Mouse (Mus musculus) neutrophil, adult 5-6 weeks (primary cell): ENCODE data around the gene Gm21983. TPM values are rescaled to one million over a fixed set of nuclear protein-coding genes. Genes with fewer than 3 reads are reported as not detected.

ENCODE experiments used
- ATAC-seq: fragments of 151-379, 151-347 bp; 2 replicates; pipeline ENCODE4 v1.8.0; 2017; ENCODE audit warnings: mild to moderate bottlenecking, moderate TSS enrichment; ENCODE audit not compliant: insufficient number of reproducible peaks, poor library complexity, low FRiP score, severe bottlenecking; ENCODE audit errors: extremely low read depth
- total RNA-seq: library from RNA; stranded (forward); fragments of 200-1000 nt; gene quantifications from 2 replicates; pipeline ENCODE4 v1.2.3, GENCODE M21; 2017

Gm21983 gene
- total RNA-seq, result not detected in 2 replicates

DNA sequence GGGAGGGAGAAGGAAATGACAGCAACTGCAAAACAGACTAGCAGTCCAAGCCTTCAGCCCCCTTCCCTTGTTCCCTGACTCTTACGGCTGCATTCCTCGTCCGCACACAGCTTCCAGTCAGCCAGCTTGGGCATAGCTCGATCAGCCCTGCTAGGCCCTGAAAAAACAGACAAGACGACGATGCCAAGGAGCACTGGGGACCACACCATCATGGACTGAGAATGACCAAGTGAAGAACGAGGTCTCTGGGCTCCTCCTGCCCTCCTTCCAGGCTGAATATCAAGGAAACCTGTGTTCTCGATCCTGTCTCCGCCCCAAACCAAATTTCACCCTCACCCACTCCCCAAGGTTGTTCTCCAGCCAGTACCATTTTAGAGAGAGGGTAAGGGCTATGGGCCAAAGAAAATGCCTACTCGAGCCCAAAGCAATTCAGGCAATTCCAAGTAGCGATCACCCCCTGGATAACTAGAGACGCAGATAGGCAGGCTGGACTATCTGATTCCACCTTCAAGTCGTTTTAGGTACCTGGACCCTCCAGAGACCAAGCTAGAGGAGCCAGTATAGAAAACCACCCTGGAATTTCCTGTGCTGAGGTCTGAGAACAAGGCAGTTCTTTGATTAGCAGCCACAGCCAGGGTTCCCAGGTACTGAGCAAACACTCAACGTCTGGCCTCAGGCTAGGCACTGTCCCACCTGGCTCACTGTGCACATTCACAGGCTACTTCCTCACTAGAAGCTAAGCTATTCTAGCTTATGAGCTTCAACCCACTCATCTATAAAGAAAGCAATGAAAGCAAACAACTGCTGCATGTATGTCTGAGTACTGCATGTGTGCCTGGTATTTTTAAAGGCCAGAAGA is at the start of gene Gm21983, which contains the start of gene Mia:
Gm21983 (minus strand) TSS at position 250 of the 859 bp plus-strand sequence.
Mia (minus strand) TSS at position 321 of the 859 bp plus-strand sequence.
- no peak for ATAC-seq

DNA sequence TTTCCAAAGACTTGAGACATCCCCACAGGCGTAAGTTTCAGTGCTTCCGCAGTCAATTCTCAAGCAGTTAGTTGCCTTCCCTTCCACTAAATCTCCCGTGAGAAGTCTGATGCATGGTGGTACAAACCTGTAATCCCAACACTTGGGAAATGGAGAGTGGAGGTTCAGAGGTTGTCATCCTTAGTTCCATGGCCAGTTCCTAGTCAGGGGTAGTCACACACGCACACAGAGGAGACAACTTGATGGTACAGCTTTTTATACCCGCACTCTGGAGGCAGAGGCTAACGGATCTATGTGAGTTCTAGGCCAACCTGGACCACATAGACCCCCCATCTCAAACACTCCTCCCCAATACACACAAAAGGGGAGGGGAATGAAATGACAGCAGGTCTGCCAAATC is 48.0 kb upstream of the Gm21983 start:
- no peak for ATAC-seq

DNA sequence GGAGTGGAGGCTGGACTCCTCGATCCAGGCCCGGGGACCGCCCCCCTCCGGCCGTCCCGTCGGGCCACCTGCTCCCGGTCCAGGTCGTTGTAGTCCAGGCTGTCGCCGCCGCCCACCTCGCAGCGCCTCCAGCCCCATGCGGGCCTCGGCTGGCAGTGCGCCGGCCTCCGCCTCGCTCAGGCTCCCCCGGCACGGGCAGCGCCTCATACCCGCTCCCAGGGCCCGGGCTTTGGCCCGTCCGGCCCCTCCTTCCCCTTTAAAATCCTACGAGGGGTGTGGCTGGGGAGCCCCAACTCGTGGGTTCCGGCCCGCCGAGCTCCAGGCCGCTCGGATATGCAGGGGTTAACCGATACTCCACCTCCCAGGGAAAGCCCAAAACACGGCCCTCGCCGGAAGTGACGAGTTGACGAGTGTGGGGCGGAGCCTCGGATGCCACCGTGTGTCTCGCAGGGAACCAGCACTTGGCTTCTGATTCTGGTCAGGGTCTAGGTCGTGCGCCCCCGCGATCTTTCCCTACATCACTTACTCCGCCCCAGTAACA is 47.5 kb upstream of the Gm21983 start, which contains the start of gene Itpkc:
Itpkc (minus strand) TSS at position 381 of the 541 bp plus-strand sequence.
- ATAC-seq, result peak; percentile 84

DNA sequence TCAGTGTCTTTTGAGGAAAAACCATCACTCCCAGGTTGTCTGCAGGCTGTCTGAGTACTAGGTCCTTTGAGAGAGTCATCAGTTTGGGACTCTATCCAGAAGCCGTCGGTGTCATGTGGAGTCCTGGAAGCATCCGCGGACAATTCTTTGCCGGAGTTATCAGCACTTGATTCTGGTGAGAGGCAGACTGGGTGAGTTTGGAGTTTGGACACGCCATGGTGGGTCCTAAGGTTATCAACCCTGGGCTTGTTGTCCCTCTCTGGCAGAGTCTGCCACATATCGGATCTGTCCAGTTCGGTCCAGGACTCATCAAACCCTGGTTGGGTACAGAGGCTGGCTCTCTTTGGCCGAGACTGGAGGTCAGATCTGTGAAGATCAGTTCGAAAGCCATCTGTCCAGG is 46.8 kb upstream of the Gm21983 start:
- ATAC-seq, result no peak

DNA sequence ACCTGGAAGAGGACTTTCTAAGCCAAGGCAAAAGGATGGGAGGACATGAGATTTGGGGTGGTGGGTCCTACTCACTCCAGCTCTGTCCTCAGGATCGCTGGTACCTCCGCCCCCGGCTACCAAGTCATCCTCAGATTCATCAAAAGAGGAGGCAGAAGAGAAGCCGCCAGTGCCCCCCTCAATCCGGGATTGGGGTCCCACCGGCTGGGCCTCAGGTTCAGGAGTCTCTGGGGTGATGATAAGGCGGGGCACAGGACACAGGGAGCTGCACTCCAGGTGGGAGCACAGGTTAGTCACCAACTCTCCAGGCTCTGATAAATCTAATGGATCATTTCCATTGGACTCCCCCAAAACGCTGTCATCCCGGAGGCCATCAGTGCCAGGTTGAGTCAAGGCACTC is 46.4 kb upstream of the Gm21983 start:
- ATAC-seq, result no peak

DNA sequence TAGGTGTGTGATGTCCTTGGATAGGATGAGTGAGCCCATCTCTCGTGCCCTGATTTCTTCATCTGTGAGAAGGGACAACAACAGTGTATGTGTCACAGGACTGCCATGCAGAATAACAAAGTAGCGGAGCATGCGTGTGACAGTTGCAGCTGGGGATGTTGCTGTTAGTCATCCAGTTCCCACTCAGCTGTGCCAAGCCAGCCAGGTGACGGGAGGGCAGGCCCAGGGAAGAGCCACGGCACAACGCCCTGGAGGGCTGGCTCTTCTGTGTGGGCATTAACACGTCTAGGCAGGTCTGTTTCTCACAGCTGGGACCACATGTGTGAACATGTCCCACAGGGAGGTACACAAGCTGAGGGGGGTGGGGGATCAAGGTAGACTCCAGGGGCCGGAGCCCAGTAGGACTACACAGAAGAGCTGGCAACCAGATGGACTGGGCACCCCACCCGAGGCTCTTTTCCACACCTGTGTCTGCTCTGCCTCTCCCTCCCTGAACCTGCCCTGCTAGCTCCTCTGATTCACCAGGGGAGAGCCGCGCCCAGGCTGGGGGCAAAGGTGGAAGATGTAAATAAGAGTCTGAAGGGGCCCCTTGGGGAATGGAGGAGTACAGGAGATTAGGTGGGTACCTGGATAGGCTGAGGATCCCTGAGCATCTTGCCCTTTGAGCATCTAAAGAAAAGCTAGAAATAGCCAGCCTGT is 44.1 kb upstream of the Gm21983 start:
- ATAC-seq, result no peak

DNA sequence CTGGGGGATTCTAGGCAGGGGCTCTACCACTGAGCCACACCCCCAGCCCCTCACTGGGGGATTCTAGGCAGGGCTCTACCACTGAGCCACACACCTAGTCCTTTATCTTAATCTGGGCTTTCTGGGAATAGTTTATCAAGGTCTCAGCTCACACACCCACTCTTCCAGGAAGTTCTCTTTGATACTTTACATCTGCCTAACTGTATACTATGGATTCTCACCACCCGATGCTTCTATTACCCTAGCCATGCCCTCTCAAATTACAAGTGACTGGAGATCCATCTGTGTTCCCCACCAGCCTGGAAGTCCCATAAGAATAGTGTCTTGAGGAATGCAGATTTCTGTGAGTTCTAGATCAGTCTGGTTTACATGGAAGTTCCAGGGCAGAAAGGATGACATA is 41.7 kb upstream of the Gm21983 start:
- no peak for ATAC-seq

DNA sequence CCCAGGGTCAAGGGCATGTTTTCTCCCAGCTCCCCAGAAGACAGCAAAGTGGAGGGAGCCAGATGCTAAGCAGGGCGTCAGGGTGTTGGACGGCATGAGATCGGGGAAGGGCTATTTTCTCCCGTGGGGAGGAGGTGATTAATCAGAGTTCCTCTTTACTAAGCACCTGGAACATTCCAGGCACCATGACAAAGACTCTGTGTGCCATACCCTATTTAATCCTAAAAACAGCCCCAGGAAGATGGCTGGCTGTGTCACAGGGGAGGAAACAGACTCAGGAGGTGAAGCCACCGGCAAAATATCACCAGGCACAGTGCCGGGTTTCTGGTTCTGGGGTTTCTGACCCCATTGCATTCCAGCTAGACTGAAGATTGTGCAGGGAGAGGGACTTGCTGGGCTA is 41.1 kb upstream of the Gm21983 start:
- no peak for ATAC-seq

DNA sequence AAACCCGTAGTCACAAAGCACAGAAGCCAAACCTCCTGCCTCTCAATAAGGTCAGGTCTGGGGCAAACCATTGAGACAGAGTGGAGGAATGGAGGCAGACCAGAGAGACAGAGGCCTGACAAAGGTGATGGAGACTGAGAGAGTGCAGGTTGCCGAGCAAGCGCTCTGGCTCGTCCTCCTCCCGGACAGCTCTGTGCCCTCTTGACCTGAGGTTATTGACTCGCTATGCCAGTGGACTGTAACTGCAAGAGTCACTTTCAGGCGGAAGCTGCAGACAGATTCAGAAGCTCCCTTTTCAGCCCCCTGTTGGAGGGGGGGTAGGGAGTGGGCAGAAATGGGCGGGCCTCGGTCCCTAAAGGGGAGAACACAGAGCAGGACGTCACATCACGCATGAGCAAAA is 39.1 kb upstream of the Gm21983 start:
- ATAC-seq, result no peak

DNA sequence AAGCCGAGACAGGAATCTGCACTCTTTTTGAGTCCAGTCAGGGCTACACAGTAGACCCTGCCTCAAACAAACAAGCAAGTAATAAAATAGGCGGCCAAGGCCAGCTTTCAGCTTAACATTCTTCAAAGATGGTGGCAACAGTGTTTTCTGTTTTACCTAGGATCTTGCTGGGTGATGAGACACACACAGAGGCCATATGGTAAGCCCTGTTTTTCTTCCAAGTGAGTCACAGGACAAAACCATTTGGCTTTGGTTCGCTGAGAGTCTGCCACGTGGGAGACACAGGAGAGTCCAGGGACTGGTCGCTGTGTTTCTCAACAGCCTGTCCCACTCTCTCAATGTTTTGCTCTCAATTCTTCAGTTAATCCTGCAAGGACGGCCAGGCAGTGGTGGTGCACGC is 37.7 kb upstream of the Gm21983 start:
- no peak for ATAC-seq

DNA sequence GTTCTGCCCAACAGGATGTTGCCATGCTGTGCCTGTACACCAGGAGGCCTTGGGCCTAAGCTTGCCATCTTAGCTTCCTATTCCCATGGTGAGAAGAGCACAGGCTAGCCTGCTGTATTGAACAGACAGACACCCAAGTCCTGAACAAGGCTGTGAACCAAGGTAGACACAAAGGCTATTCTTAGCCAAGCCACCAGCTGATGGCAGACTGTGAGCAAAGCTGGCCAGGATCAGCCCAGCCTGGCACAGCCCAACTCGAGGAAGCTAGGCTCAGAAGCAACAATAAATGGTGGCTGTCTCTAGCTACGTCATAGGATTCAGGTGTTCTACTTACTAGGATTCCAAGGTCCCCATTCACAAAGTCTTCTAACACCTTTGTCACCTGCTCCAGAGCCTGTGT is 31.7 kb upstream of the Gm21983 start:
- ATAC-seq, result no peak

DNA sequence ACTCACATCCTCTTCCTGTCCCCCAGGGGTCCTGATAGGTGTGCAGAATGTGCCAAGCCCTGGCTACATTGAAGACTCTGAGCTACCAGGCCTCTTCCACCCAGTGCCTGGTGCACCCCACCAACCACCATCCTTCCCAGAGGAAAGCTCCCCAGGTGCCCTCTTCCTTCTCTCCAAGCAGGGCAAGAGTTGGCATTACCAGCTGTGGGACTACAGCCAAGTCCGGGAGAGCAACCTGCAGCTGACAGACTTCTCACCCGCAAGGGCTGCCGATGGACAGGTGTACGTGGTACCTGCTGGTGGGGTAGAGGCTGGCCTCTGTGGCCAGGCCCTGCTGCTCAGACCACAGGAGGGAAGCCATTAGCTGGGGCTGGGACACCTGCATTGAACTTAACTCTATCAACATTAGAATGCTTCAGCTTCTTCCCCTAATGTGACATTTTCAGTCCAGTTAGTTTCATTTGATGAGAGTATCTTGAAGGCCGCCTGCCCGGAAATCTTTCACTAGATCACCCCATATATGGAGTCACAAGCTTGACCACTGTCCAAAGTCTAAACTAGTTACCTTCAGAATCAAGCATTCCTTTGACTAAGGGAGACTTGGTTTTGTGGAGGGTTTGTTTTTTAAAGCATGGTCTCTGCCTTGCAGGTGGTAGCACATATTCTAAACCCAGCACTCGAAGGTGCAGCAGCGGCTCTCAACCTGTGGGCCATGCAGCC is 23.0 kb upstream of the Gm21983 start:
- ATAC-seq, result no peak

DNA sequence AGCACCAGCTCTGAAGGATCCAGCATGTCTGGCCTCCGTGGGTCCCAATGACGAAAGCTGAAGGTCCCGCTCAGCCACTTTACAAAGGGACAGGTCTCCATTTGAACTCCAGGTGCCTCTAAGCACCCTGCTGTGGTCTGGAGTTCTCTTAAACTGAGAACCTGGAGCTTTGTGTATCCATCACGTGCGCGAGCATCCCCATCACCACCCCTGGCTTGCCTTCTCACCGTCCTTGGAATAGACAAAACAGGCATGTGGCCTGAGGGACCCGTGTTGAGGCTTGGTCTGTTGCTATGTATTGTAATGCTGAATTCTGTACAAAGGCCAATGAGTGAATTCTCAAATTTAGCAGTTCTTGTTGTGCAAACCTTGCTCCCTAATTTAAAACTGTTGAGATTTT is 17.9 kb upstream of the Gm21983 start:
- ATAC-seq, result no peak

DNA sequence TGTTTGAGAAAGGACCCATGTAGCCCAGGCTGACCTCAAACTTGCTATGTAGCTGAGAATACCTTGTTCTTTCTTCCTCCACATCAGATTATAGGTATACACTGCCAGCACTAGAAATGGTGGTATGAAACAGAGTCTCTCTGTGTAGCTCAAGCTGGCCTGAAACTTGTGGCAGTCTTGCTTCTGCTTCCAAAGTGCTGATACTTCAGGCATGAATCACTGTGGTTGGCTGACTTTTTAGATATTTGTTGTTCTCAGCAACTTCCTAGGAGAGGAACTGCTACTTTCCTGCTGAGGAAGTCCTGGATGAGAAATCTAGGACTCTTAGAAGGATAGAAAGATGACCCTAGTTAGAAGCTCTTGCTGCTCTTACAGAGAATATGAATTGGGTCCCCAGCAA is 17.5 kb upstream of the Gm21983 start:
- no peak for ATAC-seq

DNA sequence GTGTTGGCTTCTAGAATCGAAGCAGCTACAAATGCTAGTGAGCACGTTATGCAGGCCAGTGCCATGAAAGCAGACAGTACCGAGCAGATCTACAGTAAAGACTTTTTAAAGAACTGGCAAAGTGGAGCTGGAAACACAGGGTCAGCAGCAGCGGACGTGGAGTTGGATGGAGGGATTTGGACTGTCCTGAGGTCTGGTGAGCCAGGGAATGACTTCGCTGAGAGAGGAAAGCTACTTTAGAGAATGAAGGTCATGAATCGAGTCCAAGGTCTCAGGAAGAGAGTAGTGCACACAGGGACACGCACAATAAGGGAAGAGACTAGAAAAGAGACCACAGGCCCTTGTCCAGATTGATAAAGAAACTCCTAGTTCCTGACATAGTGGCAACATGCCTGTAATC is 16.7 kb upstream of the Gm21983 start:
- ATAC-seq, result no peak

DNA sequence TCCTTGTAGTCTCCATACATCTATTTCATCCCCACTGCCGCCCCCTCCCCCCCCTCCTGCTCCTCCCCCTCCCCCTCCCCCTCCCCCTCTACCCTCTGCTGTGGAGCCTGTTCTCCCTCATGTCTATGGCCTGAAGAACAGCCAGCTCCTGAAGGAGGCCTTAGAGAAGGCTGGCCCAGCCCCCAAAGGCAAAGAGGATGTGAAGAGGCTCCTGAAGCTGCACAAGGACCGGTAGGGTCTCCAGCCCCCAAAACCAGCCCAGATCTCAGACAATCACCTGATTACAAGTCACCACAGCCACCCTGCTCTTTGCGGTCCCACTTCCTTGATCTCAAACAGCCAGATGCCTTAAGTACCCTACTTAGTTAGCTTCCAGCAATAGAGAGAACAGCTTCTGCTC is 16.2 kb upstream of the Gm21983 start:
- no peak for ATAC-seq

DNA sequence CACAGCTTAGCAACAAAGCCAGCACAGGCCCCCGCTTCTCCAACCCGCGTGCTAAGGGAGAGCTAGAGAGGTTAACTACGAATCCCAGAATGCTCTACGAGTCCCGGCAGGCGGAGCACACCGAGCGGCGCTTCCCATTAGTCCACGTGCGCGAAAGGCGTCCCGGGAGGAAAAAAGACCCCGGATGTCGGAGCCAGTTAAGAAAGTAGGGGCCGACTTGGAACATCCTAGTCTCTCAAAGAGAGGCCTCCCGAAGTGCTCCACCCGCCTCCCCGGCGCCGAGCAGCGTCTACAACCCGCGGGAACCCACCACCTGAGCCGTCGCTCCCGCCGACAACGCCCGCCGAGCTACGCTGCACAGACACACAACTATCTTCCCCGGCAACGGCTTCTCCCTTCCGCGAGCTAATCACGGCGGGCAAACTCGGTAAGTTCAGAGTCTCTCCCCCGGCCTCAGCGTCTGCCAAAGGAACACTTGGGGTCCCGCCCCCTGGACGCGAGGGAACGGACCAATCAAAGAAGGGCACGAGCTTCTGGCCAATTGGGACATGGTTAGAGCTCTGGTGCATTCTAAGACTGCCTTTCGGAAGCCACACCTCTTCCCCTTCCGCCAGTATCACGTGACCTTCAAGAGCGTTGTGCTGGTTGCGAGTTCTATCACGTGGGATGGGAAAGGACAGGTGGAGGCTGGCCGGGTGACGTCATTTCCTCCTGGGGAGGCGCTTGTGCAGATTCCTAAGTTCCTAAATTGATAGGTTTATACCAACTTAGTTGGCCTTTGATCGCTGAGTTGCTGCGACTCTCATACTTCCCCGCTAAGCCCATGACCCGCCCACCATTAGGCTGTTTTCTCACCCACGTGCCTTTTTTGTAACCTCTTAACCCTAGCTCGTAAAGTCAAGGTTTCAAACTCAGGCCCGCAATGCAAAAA is 15.1 kb upstream of the Gm21983 start, which contains the start of the genes BC024978 and Snrpa:
BC024978 (plus strand) TSS at position 101 of the 931 bp plus-strand sequence.
Snrpa (minus strand) TSS at position 591 of the 931 bp plus-strand sequence.
- peak; percentile 96 for ATAC-seq

DNA sequence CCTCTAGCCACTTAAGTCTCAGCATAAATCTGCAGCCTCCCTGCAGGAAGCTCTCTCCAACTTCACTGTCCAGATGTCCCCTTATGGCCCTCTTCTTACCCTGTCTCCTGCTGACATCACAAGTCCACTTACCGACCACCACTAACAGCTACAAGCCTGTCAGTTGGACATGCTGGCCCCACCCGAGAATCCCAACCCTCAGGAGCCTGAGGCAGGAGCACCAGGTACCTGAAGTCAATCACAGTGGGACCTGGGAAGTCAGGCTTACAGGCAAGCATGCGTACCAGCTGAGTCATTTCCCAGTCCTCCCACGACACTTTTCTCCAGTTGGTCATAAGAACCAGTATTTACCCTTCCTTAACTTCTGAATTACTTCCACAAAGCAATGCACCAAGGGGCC is 12.8 kb upstream of the Gm21983 start:
- no peak for ATAC-seq
